Comparison of ENCODE assay signal across 21 mouse cellular contexts in the genomic region with DNA sequence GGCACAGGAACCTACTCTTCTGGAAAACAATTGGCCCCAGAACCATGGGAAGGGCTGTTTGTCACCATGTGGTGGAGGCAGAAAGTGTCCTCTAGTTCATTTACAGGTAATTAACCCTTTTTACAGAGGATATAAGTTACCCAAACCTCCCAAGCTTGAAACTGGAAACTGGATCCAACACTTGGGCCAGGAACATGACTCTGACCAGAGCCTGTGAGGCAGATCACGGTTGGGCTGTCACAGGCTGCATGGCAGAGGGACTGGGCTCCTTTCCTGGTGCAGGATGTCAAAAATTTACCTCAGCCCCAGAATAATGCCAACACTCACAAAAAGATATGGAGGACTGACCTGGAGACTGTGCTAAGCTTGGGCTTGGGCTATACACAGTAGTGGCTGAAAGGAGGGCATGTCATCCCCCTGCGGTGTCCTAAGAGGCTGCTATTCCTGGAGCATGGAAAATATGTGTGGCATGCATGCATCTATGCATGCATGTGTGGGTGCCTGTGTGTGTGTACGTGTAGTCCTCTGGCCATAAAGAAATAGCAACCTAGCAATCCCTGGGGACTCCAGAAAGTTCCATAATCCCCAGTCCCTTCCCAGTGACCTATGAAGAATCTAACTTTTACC.
A peak's percentile ranks its signal among the peaks of the same experiment; 100 is the strongest.
DNase-seq lines count a peak whose midpoint lies in the region; ATAC-seq and TF ChIP-seq lines count a peak whose summit lies in the region.
"Had no signal": no experiment of that assay in that cellular context is flagged by ENCODE, and none has a peak within 500 bp of the region (broad histone marks: within the 10 kb centered on the region; RNA-seq: fewer than 3 reads in every experiment).

No protein-coding gene starts in this region.

- 0 out of 2 replicates have a peak, but pooled peaks have one; percentile 60 for ATAC-seq in heart, embryonic 11.5 days (replicated peaks; ENCODE audit: insufficient number of reproducible peaks, low FRiP score, low TSS enrichment)
- ATAC-seq in heart, embryonic 15.5 days (replicated peaks; ENCODE audit: insufficient number of reproducible peaks, insufficient read depth, low FRiP score, low read depth), result peak; percentile 59; the same call in 1 of the 2 replicates
- ATAC-seq in kidney, embryonic 15.5 days (replicated peaks; ENCODE audit: low FRiP score), result peak; percentile 66
- ATAC-seq: CD4-positive, CD25-positive, alpha-beta regulatory T cell, adult 4 months; forebrain, embryonic 15.5 days; intestine, embryonic 15.5 days had no signal

- 56% methylated on average over 3 of the region's 3 CpGs for WGBS in cerebellum, adult 2 months
- WGBS in heart, embryonic 11.5 days (ENCODE audit: insufficient replicate concordance), result 43% methylated on average over 3 of the region's 3 CpGs
- WGBS in heart, embryonic 15.5 days, result 40% methylated on average over 3 of the region's 3 CpGs
- WGBS in kidney, embryonic 15.5 days, result 59% methylated on average over 3 of the region's 3 CpGs

- H3K27ac ChIP-seq in cerebellum, adult 2 months (ENCODE audit: insufficient read depth, low read length), result peak overlapping the region; percentile 10; the same call in 1 of the 2 replicates
- H3K27ac ChIP-seq in heart, embryonic 11.5 days (ENCODE audit: low read depth, low read length), result peak overlapping the region; percentile 80
- H3K27ac ChIP-seq in heart, embryonic 15.5 days, result peak overlapping the region; percentile 82
- 0 out of 2 replicates have a peak overlapping the region, but pooled peaks have one; percentile 19 for H3K27ac ChIP-seq in kidney, embryonic 15.5 days
- H3K27ac ChIP-seq: embryonic facial prominence, embryonic 12.5 days; forebrain, embryonic 15.5 days; hindbrain, embryonic 10.5 days; hindbrain, embryonic 14.5 days; intestine, embryonic 15.5 days had no signal

- no peak for DNase-seq in cerebellum, adult 2 months
- no peak for DNase-seq in cerebellum, postnatal 4 days (ENCODE audit: low spot score in 2 of 2)
- DNase-seq in heart, postnatal 25 days (ENCODE audit: low spot score), result no peak
- no peak for DNase-seq in heart, adult 11 months
- no peak for DNase-seq in kidney, postnatal 10 days
- DNase-seq: adrenal gland, adult 8-10 months; adrenal gland, postnatal 36 days; B cell, adult 2 months; cerebellum, adult 8-10 months; gastrocnemius, postnatal 14 days; kidney, adult 9 months had no signal

- H3K9ac ChIP-seq in heart, embryonic 11.5 days (ENCODE audit: low read depth, low read length), result no peak overlapping the region
- no peak overlapping the region for H3K9ac ChIP-seq in heart, embryonic 15.5 days
- H3K9ac ChIP-seq in kidney, embryonic 15.5 days, result no peak overlapping the region
- H3K9ac ChIP-seq: embryonic facial prominence, embryonic 12.5 days; forebrain, embryonic 15.5 days; hindbrain, embryonic 14.5 days; intestine, embryonic 15.5 days had no signal

- H3K4me1 ChIP-seq in cerebellum, adult 2 months (ENCODE audit: control insufficient read depth, insufficient read depth, low read length), result peaks cover 58% of the 10 kb centered on the region
- H3K4me1 ChIP-seq in heart, embryonic 11.5 days (ENCODE audit: control insufficient read depth, insufficient read depth, low read length), result peaks cover 37% of the 10 kb centered on the region
- H3K4me1 ChIP-seq in heart, embryonic 15.5 days (replicated peaks), result peaks cover 36% of the 10 kb centered on the region
- H3K4me1 ChIP-seq in kidney, embryonic 15.5 days, result peaks cover 43% of the 10 kb centered on the region
- H3K4me1 ChIP-seq: embryonic facial prominence, embryonic 12.5 days; intestine, embryonic 15.5 days had no signal

- H3K36me3 ChIP-seq in heart, embryonic 11.5 days (ENCODE audit: control insufficient read depth, insufficient read depth, low read length), result no peaks in the 10 kb centered on the region
- H3K36me3 ChIP-seq in heart, embryonic 15.5 days, result no peaks in the 10 kb centered on the region
- no peaks in the 10 kb centered on the region for H3K36me3 ChIP-seq in kidney, embryonic 15.5 days
- H3K36me3 ChIP-seq: embryonic facial prominence, embryonic 12.5 days; forebrain, embryonic 15.5 days; G1E; hindbrain, embryonic 10.5 days; intestine, embryonic 15.5 days had no signal

- TF ChIP-seq POLR2A in cerebellum, adult 2 months (IDR thresholded peaks at IDR 0.05; ENCODE audit: borderline replicate concordance, insufficient read depth, low read length), result no peak

- H3K27me3 ChIP-seq in cerebellum, adult 2 months (ENCODE audit: control insufficient read depth, insufficient read depth, low read length), result no peaks in the 10 kb centered on the region
- H3K27me3 ChIP-seq in heart, embryonic 11.5 days (ENCODE audit: control insufficient read depth, insufficient read depth, low read length), result no peaks in the 10 kb centered on the region
- no peaks in the 10 kb centered on the region for H3K27me3 ChIP-seq in heart, embryonic 15.5 days
- 0 out of 2 replicates have a peak, but pooled peaks cover 3% of the 10 kb centered on the region for H3K27me3 ChIP-seq in kidney, embryonic 15.5 days
- H3K27me3 ChIP-seq: embryonic facial prominence, embryonic 12.5 days; forebrain, embryonic 15.5 days; intestine, embryonic 15.5 days had no signal

- H3K4me2 ChIP-seq in heart, embryonic 11.5 days, result no peak overlapping the region
- no peak overlapping the region for H3K4me2 ChIP-seq in heart, embryonic 15.5 days
- no peak overlapping the region for H3K4me2 ChIP-seq in kidney, embryonic 15.5 days
- H3K4me2 ChIP-seq: embryonic facial prominence, embryonic 12.5 days; forebrain, embryonic 15.5 days; hindbrain, embryonic 14.5 days; intestine, embryonic 15.5 days had no signal

- intact Hi-C loops in heart, postnatal 25 days (cut with DNase I), result no loop called here

- H3K9me3 ChIP-seq in heart, embryonic 11.5 days (replicated peaks; ENCODE audit: control insufficient read depth, low read length), result no peaks in the 10 kb centered on the region
- H3K9me3 ChIP-seq in heart, embryonic 15.5 days (replicated peaks), result no peaks in the 10 kb centered on the region
- H3K9me3 ChIP-seq in kidney, embryonic 15.5 days (replicated peaks), result no peaks in the 10 kb centered on the region
- H3K9me3 ChIP-seq: embryonic facial prominence, embryonic 12.5 days; forebrain, embryonic 15.5 days; hindbrain, embryonic 10.5 days; intestine, embryonic 15.5 days had no signal

- no peak for TF ChIP-seq CTCF in cerebellum, adult 2 months (IDR thresholded peaks at IDR 0.05; ENCODE audit: borderline replicate concordance, insufficient read depth, low read depth, low read length)

- no peak overlapping the region for H3K4me3 ChIP-seq in cerebellum, adult 2 months (replicated peaks; ENCODE audit: insufficient read depth, low read depth, low read length)
- H3K4me3 ChIP-seq in heart, embryonic 11.5 days (ENCODE audit: low read depth, low read length), result no peak overlapping the region
- no peak overlapping the region for H3K4me3 ChIP-seq in heart, embryonic 15.5 days
- no peak overlapping the region for H3K4me3 ChIP-seq in kidney, embryonic 15.5 days (replicated peaks)
- H3K4me3 ChIP-seq: embryonic facial prominence, embryonic 12.5 days; forebrain, embryonic 15.5 days; hindbrain, embryonic 10.5 days; intestine, embryonic 15.5 days had no signal

Comparison
In these comparisons a context has a peak if more than half of its experiments do, and no peak if none do; other contexts are left out.
1. H3K27ac ChIP-seq: peak in every context shown above with its lines; median percentile 82 in heart, embryonic 15.5 days; 80 in heart, embryonic 11.5 days; 19 in kidney, embryonic 15.5 days; 10 in cerebellum, adult 2 months.